Mouse (Mus musculus) kidney, adult 2 months (tissue): ENCODE measurements at regions not wholly inside any gene's neighbourhood (a gene's known extent, or its start where the extent isn't known, plus 50 kb on each side); places are given as distances from the start of the nearest gene placed in this dataset.

Source experiments
- CTCF ChIP-seq: fragments of 200-500 bp; conservative IDR thresholded peaks from 2 replicates; pipeline ENCODE4 v1.5.1; 2011; ENCODE audit warnings: low read depth, mild to moderate bottlenecking, control low read depth, low read length, moderate library complexity, mixed read lengths; ENCODE audit not compliant: insufficient read depth, insufficient read length
- POLR2A ChIP-seq: fragments of 200-500 bp; IDR thresholded peaks from one replicate; pipeline ENCODE4 v1.6.1; 2011; ENCODE audit warnings: low read depth, low read length, control low read depth

DNA sequence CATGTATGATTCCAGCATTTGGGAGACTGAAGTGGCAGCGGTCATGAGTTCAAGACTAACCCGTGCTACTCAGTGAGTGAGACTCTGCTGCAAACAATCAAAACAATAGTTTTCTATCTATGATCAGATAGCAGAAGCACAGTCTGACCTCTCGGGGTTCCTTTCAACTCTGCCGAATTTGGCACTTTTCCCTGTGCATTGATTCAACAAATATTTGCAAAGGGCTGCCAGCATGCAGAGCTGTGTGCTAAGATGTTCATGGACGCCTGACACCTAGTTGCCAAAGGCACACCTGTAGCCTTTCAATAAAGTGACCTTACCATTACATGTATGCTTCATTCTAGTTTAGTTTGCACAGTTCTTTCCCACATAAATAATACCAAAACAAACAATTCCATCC lies 118.7 kb upstream of the Tsc22d2 start:
- TF ChIP-seq CTCF = no peak; the same call in 1 of the 2 replicates
- TF ChIP-seq POLR2A = no peak
